Mouse (Mus musculus) thymus, adult 2 months (tissue): Measurements from ENCODE around the gene Kif1c. TPM values are rescaled to one million over a fixed set of nuclear protein-coding genes. Genes with fewer than 3 reads are reported as not detected.
A peak's percentile ranks its signal among the peaks of the same experiment; 100 is the strongest.

ENCODE experiments used
- DNase-seq: peaks from one replicate; pipeline ENCODE4 v3.0.0; 2021
- H3K27ac ChIP-seq: fragments of 200-500 bp; 2 replicates; pipeline ENCODE4 v1.5.1; 2012; ENCODE audit warnings: low read length, control low read depth; ENCODE audit not compliant: control insufficient read depth, insufficient read depth
- H3K27me3 ChIP-seq: fragments of 200-500 bp; 2 replicates; pipeline ENCODE4 v1.6.1; 2012; ENCODE audit warnings: mild to moderate bottlenecking, low read length, moderate library complexity, mixed read lengths; ENCODE audit not compliant: control insufficient read depth, insufficient read depth
- H3K36me3 ChIP-seq: fragments of 200-500 bp; 2 replicates; pipeline ENCODE4 v1.6.1; 2012; ENCODE audit warnings: mild to moderate bottlenecking, low read length, moderate library complexity; ENCODE audit not compliant: control insufficient read depth, insufficient read depth
- H3K4me1 ChIP-seq: fragments of 200-500 bp; replicated peaks from 2 replicates; pipeline ENCODE4 v1.6.1; 2012; ENCODE audit warnings: low read length; ENCODE audit not compliant: control insufficient read depth, insufficient read depth
- H3K4me3 ChIP-seq: fragments of 200-500 bp; 2 replicates; pipeline ENCODE4 v1.5.1; 2012; ENCODE audit warnings: mild to moderate bottlenecking, low read length, control low read depth, moderate library complexity; ENCODE audit not compliant: control insufficient read depth, insufficient read depth
- CTCF ChIP-seq: fragments of 200-500 bp; IDR thresholded peaks from 2 replicates; pipeline ENCODE4 v1.5.1; 2012; ENCODE audit warnings: mild to moderate bottlenecking, control low read depth, low read length, moderate library complexity, borderline replicate concordance; ENCODE audit not compliant: control insufficient read depth, poor library complexity, insufficient read depth; ENCODE audit errors: extremely low read depth
- POLR2A ChIP-seq: fragments of 200-500 bp; IDR thresholded peaks from 2 replicates; pipeline ENCODE4 v1.6.1; 2012; ENCODE audit warnings: mild to moderate bottlenecking, low read length, control low read depth, moderate library complexity; ENCODE audit not compliant: control insufficient read depth, poor library complexity, insufficient read depth; ENCODE audit errors: extremely low read depth
- WGBS: fragments of 180-500 bp; shearing (Covaris S2); methylation state at CpG from one replicate; pipeline ENCODE4 v1.1.7; 2018; 5-methylcytosine and 5-hydroxymethylcytosine counted together
- polyA plus RNA-seq: library from polyadenylated mRNA; depleted of rRNA; stranded (reverse); fragments of >200 nt; gene quantifications from 2 replicates; pipeline ENCODE4 v1.2.3, GENCODE M21; 2012

Gene Kif1c
- polyA plus RNA-seq, 1 experiment: 32.1 TPM

GRCm38 (mm10) chr11:70701221-70701955 lies 1.0 kb downstream of the Kif1c start:
- Histone ChIP-seq H3K36me3 (peaks cover 20% of the 10 kb centered on the region; the same call in 1 of the 2 replicates), H3K4me1 (peaks cover 13% of the 10 kb centered on the region), H3K27me3 (no peaks in the 10 kb centered on the region), H3K27ac (no peak overlapping the region), H3K4me3 (peak overlapping the region; percentile 79)
- 60% methylated on average over 10 of the region's 10 CpGs for WGBS
- TF ChIP-seq POLR2A (no peak), CTCF (no peak)
- DNase-seq: no peak

GRCm38 (mm10) chr11:70701984-70702733 lies 1.8 kb downstream of the Kif1c start:
- no peak for DNase-seq
- WGBS: 94% methylated on average over 6 of the region's 6 CpGs
- TF ChIP-seq CTCF (no peak), POLR2A (no peak)
- H3K36me3 ChIP-seq: peaks cover 28% of the 10 kb centered on the region
- no peak overlapping the region for H3K4me3 ChIP-seq
- H3K4me1 ChIP-seq: peaks cover 13% of the 10 kb centered on the region
- H3K27me3 ChIP-seq: no peaks in the 10 kb centered on the region
- H3K27ac ChIP-seq: no peak overlapping the region

GRCm38 (mm10) chr11:70702781-70703180 lies 2.4 kb downstream of the Kif1c start:
- Histone ChIP-seq H3K27ac (no peak overlapping the region), H3K4me1 (peaks cover 13% of the 10 kb centered on the region), H3K27me3 (no peaks in the 10 kb centered on the region), H3K36me3 (peaks cover 34% of the 10 kb centered on the region), H3K4me3 (no peak overlapping the region)
- WGBS: 94% methylated on average over 6 of the region's 6 CpGs
- no peak for DNase-seq
- TF ChIP-seq POLR2A (no peak), CTCF (no peak)

GRCm38 (mm10) chr11:70706127-70706526 lies 5.8 kb downstream of the Kif1c start:
- Histone ChIP-seq H3K4me3 (no peak overlapping the region), H3K36me3 (peaks cover 41% of the 10 kb centered on the region), H3K4me1 (peaks cover 5% of the 10 kb centered on the region), H3K27ac (no peak overlapping the region), H3K27me3 (no peaks in the 10 kb centered on the region)
- no peak for DNase-seq
- TF ChIP-seq POLR2A (no peak), CTCF (no peak)
- WGBS: 88% methylated on average over 3 of the region's 3 CpGs

GRCm38 (mm10) chr11:70711026-70711425 lies 10.7 kb downstream of the Kif1c start:
- H3K4me3 ChIP-seq: no peak overlapping the region
- TF ChIP-seq POLR2A (no peak), CTCF (no peak)
- 96% methylated on average over 10 of the region's 10 CpGs for WGBS
- DNase-seq: no peak
- no peaks in the 10 kb centered on the region for H3K4me1 ChIP-seq
- no peaks in the 10 kb centered on the region for H3K27me3 ChIP-seq
- peaks cover 24% of the 10 kb centered on the region for H3K36me3 ChIP-seq
- no peak overlapping the region for H3K27ac ChIP-seq

GRCm38 (mm10) chr11:70713222-70713621 lies 12.9 kb downstream of the Kif1c start:
- WGBS: 98% methylated on average over 6 of the region's 6 CpGs
- TF ChIP-seq POLR2A: no peak
- Histone ChIP-seq H3K36me3 (peaks cover 10% of the 10 kb centered on the region), H3K27me3 (no peaks in the 10 kb centered on the region), H3K4me3 (no peak overlapping the region), H3K4me1 (no peaks in the 10 kb centered on the region), H3K27ac (no peak overlapping the region)
- DNase-seq: no peak
